ENCODE assay signal across 12 mouse cellular contexts in the genomic region with DNA sequence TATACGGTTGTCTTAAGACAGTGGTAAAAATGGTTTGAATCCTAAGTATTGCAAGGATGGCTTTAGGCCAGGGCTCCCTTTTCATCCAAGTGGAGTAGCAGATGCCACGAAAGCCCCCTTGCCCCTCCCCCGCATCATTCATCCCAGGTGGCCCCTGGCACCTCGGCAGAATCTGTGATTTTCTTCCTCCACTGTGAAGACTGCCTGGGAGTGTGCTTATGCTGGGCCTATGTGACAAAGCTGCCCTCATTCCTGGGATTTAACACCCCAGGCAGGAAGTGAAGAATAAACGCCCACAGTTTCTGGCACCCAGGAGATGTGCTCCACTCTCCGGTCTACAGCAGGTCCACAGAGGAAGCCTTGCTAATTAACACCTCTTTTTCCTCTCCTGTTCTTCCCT. TPM values are rescaled to one million over a fixed set of nuclear protein-coding genes. Genes with fewer than 3 reads are reported as not detected.
DNase-seq lines count a peak whose midpoint lies in the region; ATAC-seq lines count a peak whose summit lies in the region.
"Had no signal": no experiment of that assay in that cellular context is flagged by ENCODE, and none has a peak within 500 bp of the region (broad histone marks: within the 10 kb centered on the region; RNA-seq: fewer than 3 reads in every experiment).

No protein-coding gene starts in this region.

- no peak for ATAC-seq in neural tube, embryonic 15.5 days (ENCODE audit: low FRiP score)
- ATAC-seq in megakaryocyte progenitor cell, adult 5-6 weeks (replicated peaks; ENCODE audit: poor library complexity), result no peak
- ATAC-seq: Patski had no signal

- WGBS in neural tube, embryonic 15.5 days, result 39% methylated on average over 6 of the region's 6 CpGs

- H3K36me3 ChIP-seq in neural tube, embryonic 15.5 days, result no peaks in the 10 kb centered on the region
- H3K36me3 ChIP-seq: liver, embryonic 15.5 days; midbrain, embryonic 10.5 days had no signal

- no peak overlapping the region for H3K4me2 ChIP-seq in neural tube, embryonic 15.5 days
- H3K4me2 ChIP-seq: liver, embryonic 15.5 days had no signal

- no peak overlapping the region for H3K4me3 ChIP-seq in neural tube, embryonic 15.5 days (replicated peaks)
- H3K4me3 ChIP-seq: liver, embryonic 15.5 days; midbrain, embryonic 10.5 days had no signal

- H3K27me3 ChIP-seq in neural tube, embryonic 15.5 days (replicated peaks), result no peaks in the 10 kb centered on the region
- H3K27me3 ChIP-seq: liver, embryonic 15.5 days had no signal

- peaks cover 27% of the 10 kb centered on the region for H3K4me1 ChIP-seq in neural tube, embryonic 15.5 days
- H3K4me1 ChIP-seq: liver, embryonic 15.5 days had no signal

- H3K9ac ChIP-seq in neural tube, embryonic 15.5 days (replicated peaks), result no peak overlapping the region
- H3K9ac ChIP-seq: liver, embryonic 15.5 days had no signal

- peak; percentile 28 for DNase-seq in layer of hippocampus, adult 9-11 months
- no peak for DNase-seq in layer of hippocampus, postnatal 36 days
- peak; percentile 22 to 25 for DNase-seq in cerebellum, postnatal 36 days
- peak; percentile 58 for DNase-seq in left cerebral cortex, adult 11 months (ENCODE audit: low spot score)
- DNase-seq in right cerebral cortex, postnatal 14 days, result peak; percentile 58
- DNase-seq in thymus, postnatal 36 days, result no peak
- DNase-seq: adrenal gland, postnatal 36 days had no signal

- H3K27ac ChIP-seq in neural tube, embryonic 15.5 days (replicated peaks), result no peak overlapping the region
- H3K27ac ChIP-seq: liver, embryonic 15.5 days; midbrain, embryonic 10.5 days had no signal

- H3K9me3 ChIP-seq in neural tube, embryonic 15.5 days (replicated peaks), result no peaks in the 10 kb centered on the region
- H3K9me3 ChIP-seq: liver, embryonic 15.5 days; midbrain, embryonic 10.5 days had no signal

RNA-seq across cellular contexts. Expression of a gene that starts 28.6 kb away (rescaled TPM):
- 10 to 100 TPM; 85.0 to 87.8 TPM for total RNA-seq in layer of hippocampus, postnatal 36 days (2021)
- polyA plus RNA-seq in neural tube, embryonic 15.5 days (2015; fragmentation: Nextera tagmentation; extraction: Ambion mirVana), result 93.5 and 96.3 TPM in 2 replicates
- 154 and 159 TPM in 2 replicates for total RNA-seq in megakaryocyte progenitor cell, adult 5-6 weeks (2015)
- total RNA-seq in megakaryocyte progenitor cell, adult 5-6 weeks (2017), result 111 and 123 TPM in 2 replicates

Comparison
In these comparisons a context has a peak if more than half of its experiments do, and no peak if none do; other contexts are left out.
1. DNase-seq: peak in layer of hippocampus, adult 9-11 months (single experiment), cerebellum, postnatal 36 days (2 of 2), left cerebral cortex, adult 11 months (single experiment) and right cerebral cortex, postnatal 14 days (single experiment); none in layer of hippocampus, postnatal 36 days (0 of 2) and thymus, postnatal 36 days (0 of 2).